Mouse (Mus musculus) liver, embryonic 15.5 days (tissue): ENCODE measurements around the gene Fam222a. TPM values are rescaled to one million over a fixed set of nuclear protein-coding genes. Genes with fewer than 3 reads are reported as not detected.
A peak's percentile ranks its signal among the peaks of the same experiment; 100 is the strongest.

Experiments
- ATAC-seq: fragments of 200-750 bp; cut with Nextera tagmentation; 2 replicates; pipeline ENCODE4 v1.8.0; 2017; ENCODE audit warnings: moderate number of reproducible peaks, mild to moderate bottlenecking, moderate library complexity; ENCODE audit not compliant: insufficient read depth
- H3K27ac ChIP-seq: fragments of 300-500 bp; sonication (generic); replicated peaks from 2 replicates; pipeline ENCODE4 v1.5.1; 2015; ENCODE audit warnings: mild to moderate bottlenecking, inconsistent platforms
- H3K27me3 ChIP-seq: fragments of 300-500 bp; sonication (generic); 2 replicates; pipeline ENCODE4 v1.6.1; 2015; ENCODE audit warnings: mild to moderate bottlenecking, inconsistent platforms
- H3K36me3 ChIP-seq: fragments of 300-500 bp; sonication (generic); replicated peaks from 2 replicates; pipeline ENCODE4 v1.6.1; 2015; ENCODE audit warnings: moderate library complexity, mild to moderate bottlenecking, inconsistent platforms
- H3K4me1 ChIP-seq: fragments of 300-500 bp; sonication (generic); replicated peaks from 2 replicates; pipeline ENCODE4 v1.6.1; 2015; ENCODE audit warnings: inconsistent platforms
- H3K4me2 ChIP-seq: fragments of 300-500 bp; sonication (generic); 2 replicates; pipeline ENCODE4 v1.6.1; 2015; ENCODE audit warnings: moderate library complexity, mild to moderate bottlenecking, inconsistent platforms
- H3K4me3 ChIP-seq: fragments of 300-500 bp; sonication (generic); replicated peaks from 2 replicates; pipeline ENCODE4 v1.5.1; 2015; ENCODE audit warnings: mild to moderate bottlenecking, inconsistent platforms
- H3K9ac ChIP-seq: fragments of 300-500 bp; sonication (generic); 2 replicates; pipeline ENCODE4 v1.6.1; 2015; ENCODE audit warnings: moderate library complexity, mild to moderate bottlenecking, inconsistent platforms
- H3K9me3 ChIP-seq: fragments of 300-500 bp; sonication (generic); replicated peaks from 2 replicates; pipeline ENCODE4 v1.6.1; 2016; ENCODE audit warnings: inconsistent platforms
- WGBS: fragments of 180-500 bp; shearing (Covaris S2); methylation state at CpG from one replicate; pipeline ENCODE4 v1.1.7; 2015; ENCODE audit warnings: mixed read lengths; ENCODE audit not compliant: insufficient replicate concordance; 5-methylcytosine and 5-hydroxymethylcytosine counted together
- polyA plus RNA-seq: library from polyadenylated mRNA; unstranded; fragments of >200 nt; fragmentation: Nextera tagmentation; extraction: Ambion mirVana; gene quantifications from 2 replicates; pipeline ENCODE4 v1.2.1, GENCODE M21; 2015

Fam222a gene
- polyA plus RNA-seq, 1 experiment from 2014 or later, result 0.73 TPM

- peaks cover 57% of the 10 kb centered on the region for H3K27me3 ChIP-seq
Observed at GRCm38 (mm10) chr5:114573920-114574628, 6.3 kb downstream of the Fam222a start.

DNA sequence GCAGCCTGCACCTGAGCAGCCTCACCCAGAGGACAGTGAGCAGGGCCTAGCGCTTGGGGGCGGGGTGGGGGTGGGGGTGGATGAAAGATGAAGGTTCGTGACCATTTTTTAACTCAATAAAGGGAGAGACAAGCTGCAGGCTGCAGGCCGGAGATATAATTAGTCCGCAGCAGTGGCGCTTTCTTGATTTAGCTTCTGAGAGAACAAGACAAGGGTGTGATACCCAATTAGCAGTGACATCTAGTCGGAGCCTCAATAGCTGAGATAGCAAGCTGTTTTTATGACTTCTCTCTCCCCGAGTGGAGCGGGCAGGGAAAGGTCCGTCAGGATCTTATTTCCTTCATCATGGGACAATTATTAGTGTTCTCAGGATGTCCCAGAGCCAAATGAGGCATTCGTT is 7.2 kb downstream of the Fam222a start:
- H3K4me2 ChIP-seq, result no peak overlapping the region
- no peak overlapping the region for H3K9ac ChIP-seq
- no peak for ATAC-seq
- no peak overlapping the region for H3K4me3 ChIP-seq
- H3K9me3 ChIP-seq, result no peaks in the 10 kb centered on the region
- no peaks in the 10 kb centered on the region for H3K36me3 ChIP-seq
- 51% methylated on average over 11 of the region's 11 CpGs for WGBS
- H3K27ac ChIP-seq, result no peak overlapping the region
- H3K27me3 ChIP-seq, result peaks cover 48% of the 10 kb centered on the region
- peaks cover 41% of the 10 kb centered on the region for H3K4me1 ChIP-seq

More at GRCm38 (mm10) chr5:114573920-114574628, 6.3 kb downstream of the Fam222a start:
- H3K4me3 ChIP-seq, result no peak overlapping the region
- no peak overlapping the region; the same call in 1 of the 2 replicates for H3K27ac ChIP-seq
- WGBS, result 54% methylated on average over 12 of the region's 12 CpGs
- H3K4me2 ChIP-seq, result peak overlapping the region; percentile 1; the same call in 1 of the 2 replicates
- H3K9me3 ChIP-seq, result no peaks in the 10 kb centered on the region
- no peaks in the 10 kb centered on the region for H3K36me3 ChIP-seq
- H3K9ac ChIP-seq, result no peak overlapping the region
- H3K4me1 ChIP-seq, result peaks cover 41% of the 10 kb centered on the region
- no peak for ATAC-seq

GRCm38 (mm10) chr5:114575530-114575929 is 7.7 kb downstream of the Fam222a start:
- peaks cover 37% of the 10 kb centered on the region for H3K4me1 ChIP-seq
- no peak overlapping the region for H3K27ac ChIP-seq
- no peak overlapping the region for H3K4me3 ChIP-seq
- no peak for ATAC-seq
- 59% methylated on average over 7 of the region's 7 CpGs for WGBS
- no peaks in the 10 kb centered on the region for H3K9me3 ChIP-seq
- H3K36me3 ChIP-seq, result no peaks in the 10 kb centered on the region
- H3K9ac ChIP-seq, result no peak overlapping the region
- H3K4me2 ChIP-seq, result no peak overlapping the region
- peaks cover 44% of the 10 kb centered on the region for H3K27me3 ChIP-seq

DNA sequence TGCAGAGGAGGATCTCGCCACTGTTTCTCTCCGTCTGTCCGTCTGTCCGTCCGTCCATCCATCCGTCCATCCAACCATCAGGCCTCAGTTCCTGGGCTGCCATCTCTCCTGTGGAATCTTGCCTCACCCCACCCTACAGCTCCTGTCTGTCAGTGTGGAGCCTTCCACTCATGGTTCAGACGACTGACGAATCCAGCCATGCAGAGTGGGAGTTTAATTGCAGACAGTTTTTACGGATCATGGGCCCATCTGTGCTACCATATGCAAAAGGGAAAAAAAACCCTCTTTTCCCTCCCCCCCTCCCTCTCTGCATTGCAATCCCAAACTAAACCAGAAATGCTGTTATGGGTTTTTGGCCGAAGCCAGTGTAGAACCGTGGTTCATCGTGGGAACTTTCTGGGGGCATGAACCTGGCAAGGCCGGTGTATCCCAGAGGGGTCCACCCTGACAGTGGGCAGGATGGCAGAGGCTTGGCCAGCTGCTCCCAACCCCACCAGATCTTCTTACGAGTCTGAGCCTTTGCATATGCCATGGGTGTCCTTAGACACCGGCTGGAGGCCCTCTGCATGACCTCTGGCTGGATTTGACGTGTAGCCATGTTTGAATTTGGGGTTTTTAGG is 8.3 kb downstream of the Fam222a start:
- no peak overlapping the region for H3K4me2 ChIP-seq
- H3K27me3 ChIP-seq, result peaks cover 39% of the 10 kb centered on the region
- WGBS, result 81% methylated on average over 16 of the region's 16 CpGs
- no peaks in the 10 kb centered on the region for H3K36me3 ChIP-seq
- no peak overlapping the region for H3K4me3 ChIP-seq
- ATAC-seq, result no peak
- peaks cover 32% of the 10 kb centered on the region for H3K4me1 ChIP-seq
- H3K9me3 ChIP-seq, result no peaks in the 10 kb centered on the region
- H3K27ac ChIP-seq, result no peak overlapping the region
- no peak overlapping the region for H3K9ac ChIP-seq

GRCm38 (mm10) chr5:114578361-114578760 is 10.5 kb downstream of the Fam222a start:
- H3K27ac ChIP-seq, result no peak overlapping the region
- H3K4me1 ChIP-seq, result peaks cover 13% of the 10 kb centered on the region; the same call in 1 of the 2 replicates
- H3K36me3 ChIP-seq, result no peaks in the 10 kb centered on the region
- H3K9me3 ChIP-seq, result no peaks in the 10 kb centered on the region
- H3K4me3 ChIP-seq, result no peak overlapping the region
- 66% methylated on average over 20 of the region's 20 CpGs for WGBS
- no peak overlapping the region for H3K4me2 ChIP-seq
- peaks cover 16% of the 10 kb centered on the region for H3K27me3 ChIP-seq
- no peak for ATAC-seq
- H3K9ac ChIP-seq, result no peak overlapping the region

- peaks cover 3% of the 10 kb centered on the region; the same call in 1 of the 2 replicates for H3K4me1 ChIP-seq
- no peak for ATAC-seq
- no peak overlapping the region for H3K4me3 ChIP-seq
- WGBS, result 58% methylated on average over 8 of the region's 8 CpGs
- H3K27ac ChIP-seq, result no peak overlapping the region
- peaks cover 1% of the 10 kb centered on the region; the same call in 1 of the 2 replicates for H3K27me3 ChIP-seq
- no peak overlapping the region for H3K9ac ChIP-seq
- no peaks in the 10 kb centered on the region for H3K9me3 ChIP-seq
- no peak overlapping the region for H3K4me2 ChIP-seq
- no peaks in the 10 kb centered on the region for H3K36me3 ChIP-seq
Observed at GRCm38 (mm10) chr5:114579714-114580357, 12.0 kb downstream of the Fam222a start.

DNA sequence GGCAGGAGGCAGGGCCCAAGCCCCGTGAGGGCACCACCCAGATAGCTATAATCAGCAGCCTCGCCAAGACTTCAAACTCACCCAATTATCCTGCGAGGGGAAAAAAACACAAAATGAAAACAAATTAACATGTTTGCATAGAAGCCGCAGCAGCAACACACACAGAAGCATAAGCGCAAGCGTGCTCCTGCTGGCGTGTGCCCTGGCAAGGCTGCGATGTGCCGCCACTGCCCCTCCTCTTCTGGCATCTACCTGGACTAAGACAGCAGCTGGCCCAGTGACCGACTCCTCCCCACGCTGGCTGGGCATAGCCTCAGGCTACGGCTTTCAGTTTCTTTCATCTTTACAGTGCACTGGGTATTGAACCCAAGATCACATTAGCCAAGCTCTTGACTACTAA is 13.7 kb downstream of the Fam222a start:
- WGBS, result 73% methylated on average over 12 of the region's 12 CpGs
- H3K27me3 ChIP-seq, result no peaks in the 10 kb centered on the region
- no peak for ATAC-seq
- H3K36me3 ChIP-seq, result no peaks in the 10 kb centered on the region
- H3K4me2 ChIP-seq, result no peak overlapping the region
- H3K9ac ChIP-seq, result no peak overlapping the region
- peaks cover 4% of the 10 kb centered on the region for H3K4me1 ChIP-seq
- no peaks in the 10 kb centered on the region for H3K9me3 ChIP-seq
- H3K27ac ChIP-seq, result no peak overlapping the region
- no peak overlapping the region for H3K4me3 ChIP-seq

DNA sequence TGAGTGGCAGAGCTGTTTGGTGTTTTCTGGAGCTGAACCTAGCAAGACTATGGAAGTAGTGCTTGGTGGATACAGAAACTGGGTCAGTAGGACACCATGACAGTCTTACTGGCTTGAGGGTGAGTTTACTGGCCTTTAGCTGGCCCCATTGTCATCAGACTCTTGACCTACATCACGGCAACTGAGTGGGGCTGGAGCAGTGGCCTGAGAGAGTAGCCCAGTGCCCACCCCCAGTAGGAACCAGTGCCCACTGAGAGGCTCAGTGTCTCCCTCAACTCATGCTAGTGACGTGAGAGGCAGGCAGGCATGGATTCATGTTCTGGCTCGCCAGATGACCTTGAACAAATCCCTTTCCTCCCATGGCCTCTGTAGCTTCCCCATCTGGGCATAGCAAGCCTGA is 15.2 kb downstream of the Fam222a start:
- H3K4me3 ChIP-seq, result no peak overlapping the region
- no peak overlapping the region for H3K27ac ChIP-seq
- no peaks in the 10 kb centered on the region for H3K9me3 ChIP-seq
- no peaks in the 10 kb centered on the region for H3K27me3 ChIP-seq
- H3K4me2 ChIP-seq, result no peak overlapping the region
- H3K36me3 ChIP-seq, result no peaks in the 10 kb centered on the region
- ATAC-seq, result no peak
- peaks cover 4% of the 10 kb centered on the region for H3K4me1 ChIP-seq
- WGBS, result 52% methylated on average over 3 of the region's 3 CpGs
- H3K9ac ChIP-seq, result no peak overlapping the region

DNA sequence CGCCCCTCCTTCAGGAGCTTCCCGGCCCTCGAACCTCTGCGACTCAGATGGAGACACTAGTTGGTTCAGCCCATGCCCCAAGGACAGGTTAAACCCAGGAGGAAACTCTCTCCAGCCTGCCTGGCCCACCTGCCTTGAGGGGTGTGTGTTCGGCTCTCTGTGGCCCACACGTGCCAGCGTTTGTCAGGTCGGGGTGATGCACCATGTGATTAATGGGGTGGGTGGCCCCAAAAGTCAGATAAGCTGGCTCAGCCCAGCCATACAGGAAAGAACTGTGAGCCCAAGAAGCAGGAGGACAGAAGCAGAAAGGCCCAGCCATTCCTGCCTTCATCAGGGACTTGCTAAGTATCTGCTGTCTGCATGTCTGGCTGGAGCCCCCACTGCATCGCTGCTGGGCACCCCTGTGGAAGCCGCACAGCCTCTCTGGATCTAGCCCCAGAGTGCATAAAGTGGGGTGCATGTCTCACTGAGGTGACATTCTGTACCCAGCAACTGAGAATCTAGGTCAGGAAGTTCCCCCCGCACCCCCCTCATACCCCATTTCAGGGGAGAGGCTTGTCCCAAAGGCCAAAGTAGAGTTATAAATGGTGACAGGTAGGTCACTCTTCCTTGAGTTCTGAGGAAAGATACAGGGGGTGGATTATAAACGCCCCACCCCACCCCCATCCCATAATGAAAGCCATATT is 15.8 kb downstream of the Fam222a start:
- Histone ChIP-seq H3K27me3 (no peaks in the 10 kb centered on the region), H3K4me3 (no peak overlapping the region), H3K9me3 (no peaks in the 10 kb centered on the region), H3K4me1 (peaks cover 10% of the 10 kb centered on the region), H3K9ac (no peak overlapping the region), H3K4me2 (no peak overlapping the region), H3K36me3 (no peaks in the 10 kb centered on the region), H3K27ac (no peak overlapping the region)
- ATAC-seq, result no peak
- WGBS, result 49% methylated on average over 12 of the region's 12 CpGs

DNA sequence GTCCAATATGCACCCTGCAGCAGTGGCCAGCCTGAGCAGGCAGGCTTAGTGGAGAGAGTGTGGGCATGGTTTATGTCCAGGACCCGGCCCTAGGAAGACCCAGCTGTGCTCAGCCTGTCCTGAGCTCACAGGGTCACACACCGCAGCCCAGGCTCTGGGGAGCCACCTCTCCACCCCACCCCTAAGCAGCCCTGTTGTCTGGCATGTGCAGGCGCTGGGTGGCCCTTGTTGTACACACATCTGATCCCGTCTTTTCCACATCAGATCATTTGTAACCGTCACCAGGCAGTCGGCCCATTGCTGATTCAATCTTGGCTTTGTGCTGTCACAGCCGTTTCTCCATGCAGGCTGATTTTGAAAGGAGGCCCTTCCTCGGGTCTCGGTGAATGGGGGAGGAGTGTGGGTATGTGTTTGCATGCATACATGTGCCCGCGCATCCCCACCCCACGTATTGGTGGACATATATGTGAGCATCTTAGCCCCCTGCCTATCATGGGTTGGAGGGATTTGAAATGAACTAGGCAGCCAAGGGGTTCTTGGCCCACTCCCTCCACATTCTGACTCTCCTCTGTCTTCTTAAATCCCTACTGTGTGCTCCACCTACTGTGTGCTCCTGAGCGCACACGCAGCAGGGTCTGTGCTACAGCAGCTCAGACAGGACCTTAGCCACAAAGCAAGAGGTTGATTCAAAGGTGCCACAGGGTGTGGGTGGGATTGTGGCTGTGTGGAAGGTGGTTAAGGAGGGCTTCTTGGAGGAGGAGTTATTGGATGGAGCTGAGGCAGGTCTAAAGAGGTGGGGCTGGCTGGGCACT is 16.7 kb downstream of the Fam222a start:
- Histone ChIP-seq H3K27ac (no peak overlapping the region), H3K9ac (no peak overlapping the region), H3K4me1 (peaks cover 15% of the 10 kb centered on the region), H3K4me2 (no peak overlapping the region), H3K36me3 (no peaks in the 10 kb centered on the region), H3K9me3 (no peaks in the 10 kb centered on the region), H3K4me3 (no peak overlapping the region), H3K27me3 (no peaks in the 10 kb centered on the region)
- no peak for ATAC-seq
- WGBS, result 62% methylated on average over 14 of the region's 14 CpGs
